In genomic region chr5:131007198-131007597, GRCm38 (mm10) we compare ENCODE assay signal across 9 mouse cellular contexts.
DNase-seq lines count a peak whose midpoint lies in the region; ATAC-seq lines count a peak whose summit lies in the region.
"Had no signal": no experiment of that assay in that cellular context is flagged by ENCODE, and none has a peak within 500 bp of the region (broad histone marks: within the 10 kb centered on the region; RNA-seq: fewer than 3 reads in every experiment).

No protein-coding gene starts in this region.

- 0 out of 2 replicates have a peak, but pooled peaks cover 5% of the 10 kb centered on the region for H3K9me3 ChIP-seq in neural tube, embryonic 15.5 days (replicated peaks)

- no peak for DNase-seq in neural tube, embryonic 10.5 days (ENCODE audit: extremely low spot score, low spot score)
- DNase-seq in frontal cortex, postnatal 14 days (ENCODE audit: low spot score in 2 of 2): peak; percentile 47 to 51
- DNase-seq in layer of hippocampus, postnatal 25 days (ENCODE audit: extremely low spot score in 1 of 2, low spot score in 1 of 2): peak; percentile 37 to 68
- no peak for DNase-seq in natural killer cell, adult 2 months (ENCODE audit: low spot score in 2 of 2)
- no peak for DNase-seq in spleen, adult 18-20 months
- no peak for DNase-seq in yolk sac, embryonic 10.5 days (ENCODE audit: low spot score)

- no peaks in the 10 kb centered on the region for H3K36me3 ChIP-seq in neural tube, embryonic 15.5 days
- H3K36me3 ChIP-seq: limb, embryonic 13.5 days had no signal

- ATAC-seq in neural tube, embryonic 15.5 days (ENCODE audit: low FRiP score): peak; percentile 53
- ATAC-seq in inflammation-experienced regulatory T-cells, adult 6 months: no peak

- H3K4me3 ChIP-seq in neural tube, embryonic 15.5 days (replicated peaks): no peak overlapping the region
- H3K4me3 ChIP-seq: limb, embryonic 13.5 days had no signal

- H3K4me1 ChIP-seq in neural tube, embryonic 15.5 days: 0 out of 2 replicates have a peak, but pooled peaks cover 4% of the 10 kb centered on the region
- H3K4me1 ChIP-seq: limb, embryonic 13.5 days had no signal

- 0 out of 2 replicates have a peak overlapping the region, but pooled peaks have one; percentile 13 for H3K27ac ChIP-seq in neural tube, embryonic 15.5 days (replicated peaks)
- H3K27ac ChIP-seq: limb, embryonic 13.5 days had no signal

- 57% methylated on average over 7 of the region's 7 CpGs for WGBS in neural tube, embryonic 15.5 days

- H3K27me3 ChIP-seq in neural tube, embryonic 15.5 days (replicated peaks): no peaks in the 10 kb centered on the region
- H3K27me3 ChIP-seq: limb, embryonic 13.5 days had no signal

- H3K4me2 ChIP-seq in neural tube, embryonic 15.5 days: no peak overlapping the region
- H3K4me2 ChIP-seq: limb, embryonic 13.5 days had no signal

- H3K9ac ChIP-seq in neural tube, embryonic 15.5 days (replicated peaks): no peak overlapping the region
- H3K9ac ChIP-seq: limb, embryonic 13.5 days had no signal

Comparison
In these comparisons a context has a peak if more than half of its experiments do, and no peak if none do; other contexts are left out.
1. DNase-seq: peak in frontal cortex, postnatal 14 days (2 of 2) and layer of hippocampus, postnatal 25 days (2 of 2); none in neural tube, embryonic 10.5 days (single experiment), natural killer cell, adult 2 months (0 of 2), spleen, adult 18-20 months (0 of 2) and yolk sac, embryonic 10.5 days (single experiment).